Mouse (Mus musculus) midbrain, embryonic 16.5 days (tissue): ENCODE results near the gene Tent5c. TPM values are rescaled to one million over a fixed set of nuclear protein-coding genes. Genes with fewer than 3 reads are reported as not detected.

ENCODE experiments used
- ATAC-seq: fragments of 200-750 bp; cut with Nextera tagmentation; 2 replicates; pipeline ENCODE4 v1.8.0; 2017; ENCODE audit warnings: moderate TSS enrichment
- H3K27ac ChIP-seq: fragments of 300-500 bp; sonication (generic); 2 replicates; pipeline ENCODE4 v1.5.1; 2014; ENCODE audit warnings: mild to moderate bottlenecking, low read length, mixed read lengths
- H3K27me3 ChIP-seq: fragments of 300-500 bp; sonication (generic); 2 replicates; pipeline ENCODE4 v1.6.1; 2014; ENCODE audit warnings: low read depth, low read length, mixed read lengths; ENCODE audit not compliant: control insufficient read depth, insufficient read depth
- H3K36me3 ChIP-seq: fragments of 300-500 bp; sonication (generic); 2 replicates; pipeline ENCODE4 v1.6.1; 2014; ENCODE audit warnings: mild to moderate bottlenecking, low read length, moderate library complexity, mixed read lengths; ENCODE audit not compliant: control insufficient read depth, insufficient read depth
- H3K4me1 ChIP-seq: fragments of 300-500 bp; sonication (generic); 2 replicates; pipeline ENCODE4 v1.6.1; 2014; ENCODE audit warnings: mild to moderate bottlenecking, low read length, mixed read lengths; ENCODE audit not compliant: control insufficient read depth, insufficient read depth
- H3K4me2 ChIP-seq: fragments of 300-500 bp; sonication (generic); 2 replicates; pipeline ENCODE4 v1.6.1; 2014; ENCODE audit warnings: mild to moderate bottlenecking, low read length, mixed read lengths
- H3K4me3 ChIP-seq: fragments of 300-500 bp; sonication (generic); 2 replicates; pipeline ENCODE4 v1.5.1; 2014; ENCODE audit warnings: low read depth, mild to moderate bottlenecking, low read length, moderate library complexity, mixed read lengths
- H3K9ac ChIP-seq: fragments of 300-500 bp; sonication (generic); 2 replicates; pipeline ENCODE4 v1.6.1; 2014; ENCODE audit warnings: low read depth, low read length, mixed read lengths
- H3K9me3 ChIP-seq: fragments of 300-500 bp; sonication (generic); replicated peaks from 2 replicates; pipeline ENCODE4 v1.6.1; 2014; ENCODE audit warnings: mild to moderate bottlenecking, low read length, mixed read lengths; ENCODE audit not compliant: control insufficient read depth, poor library complexity, severe bottlenecking
- WGBS: fragments of 180-500 bp; shearing (Covaris S2); extraction: QIAGEN DNeasy Blood & Tissue Kit; methylation state at CpG from one replicate; pipeline ENCODE4 v1.1.7; 2014; 5-methylcytosine and 5-hydroxymethylcytosine counted together
- polyA plus RNA-seq: library from polyadenylated mRNA; unstranded; fragments of >200 nt; fragmentation: Nextera tagmentation; extraction: Ambion mirVana; gene quantifications from 2 replicates; pipeline ENCODE4 v1.2.1, GENCODE M21; 2015

The Tent5c gene
- polyA plus RNA-seq, 1 experiment from 2014 or later = 3.7 TPM

GRCm38 (mm10) chr3:100402656-100403055, 86.5 kb downstream of the Tent5c start:
- Histone ChIP-seq H3K27ac (no peak overlapping the region), H3K27me3 (no peaks in the 10 kb centered on the region), H3K4me3 (no peak overlapping the region), H3K4me1 (no peaks in the 10 kb centered on the region), H3K36me3 (no peaks in the 10 kb centered on the region), H3K9me3 (no peaks in the 10 kb centered on the region), H3K9ac (no peak overlapping the region), H3K4me2 (no peak overlapping the region)
- no peak for ATAC-seq
- 95% methylated on average over 4 of the region's 4 CpGs for WGBS

Other genes with a start within 250 kb of the Tent5c start
- gene Man1a2, start 196.2 kb upstream of the Tent5c start, polyA plus RNA-seq = 30.7 and 32.7 TPM in 2 replicates